Mouse (Mus musculus): ENCODE results near the gene Hapln2.

The Hapln2 gene

GRCm38 (mm10) chr3:87980085-87980484 lies 47.3 kb downstream of the Hapln2 start:
- DNase-seq = no peak

GRCm38 (mm10) chr3:87979493-87979892 lies 47.9 kb downstream of the Hapln2 start:
- DNase-seq = no peak

- no peak for DNase-seq
Measured at GRCm38 (mm10) chr3:87974381-87974987, 52.9 kb downstream of the Hapln2 start.

- no peak for DNase-seq
Measured at GRCm38 (mm10) chr3:87973593-87974380, 53.6 kb downstream of the Hapln2 start.

- no peak for DNase-seq
Measured at GRCm38 (mm10) chr3:87972776-87973175, 54.6 kb downstream of the Hapln2 start.

- no peak for DNase-seq
Measured at GRCm38 (mm10) chr3:87972203-87972664, 55.1 kb downstream of the Hapln2 start.
